In genomic region chr1:188010860-188011259, GRCm38 (mm10) we compare ENCODE assay signal across 19 mouse cellular contexts.
DNase-seq lines count a peak whose midpoint lies in the region; ATAC-seq and TF ChIP-seq lines count a peak whose summit lies in the region.
"Had no signal": no experiment of that assay in that cellular context is flagged by ENCODE, and none has a peak within 500 bp of the region (broad histone marks: within the 10 kb centered on the region; RNA-seq: fewer than 3 reads in every experiment).

No protein-coding gene starts in this region.

- 41% methylated on average over 1 of the region's 1 CpGs for WGBS in heart, embryonic 14.5 days
- WGBS in hindbrain, postnatal 0 days, result 83% methylated on average over 1 of the region's 1 CpGs

- peak overlapping the region; percentile 22; the same call in 1 of the 2 replicates for H3K9ac ChIP-seq in heart, embryonic 14.5 days (ENCODE audit: low read length)
- no peak overlapping the region for H3K9ac ChIP-seq in hindbrain, postnatal 0 days (replicated peaks; ENCODE audit: low read length)
- H3K9ac ChIP-seq: forebrain, embryonic 13.5 days; forebrain, postnatal 0 days; hindbrain, embryonic 13.5 days; intestine, embryonic 15.5 days had no signal

- intact Hi-C loops in heart, postnatal 10 days (cut with DNase I), result no loop called here

- DNase-seq in heart, adult 8-10 months (ENCODE audit: low spot score), result peak; percentile 17
- peak; percentile 25 to 41 for DNase-seq in heart, adult 9 months (ENCODE audit: low spot score in 2 of 2)
- peak; percentile 28 to 32 for DNase-seq in heart, postnatal 10 days
- no peak for DNase-seq in layer of hippocampus, postnatal 10 days (ENCODE audit: low spot score in 2 of 2)
- no peak for DNase-seq in retina, postnatal 1 day
- DNase-seq in hindbrain, postnatal 0 days (ENCODE audit: low spot score), result no peak
- DNase-seq: adrenal gland, adult 8-10 months; adrenal gland, postnatal 36 days; cerebellum, adult 2 months; cerebellum, postnatal 10 days; forebrain, postnatal 0 days; gastrocnemius, adult 2 months; gastrocnemius, postnatal 36 days; kidney, adult 18-20 months had no signal

- ATAC-seq in heart, embryonic 14.5 days (ENCODE audit: insufficient number of reproducible peaks, insufficient read depth, low FRiP score, low read depth), result no peak
- ATAC-seq in hindbrain, postnatal 0 days, result no peak
- ATAC-seq: forebrain, embryonic 13.5 days; forebrain, postnatal 0 days; intestine, embryonic 15.5 days had no signal

- no peaks in the 10 kb centered on the region for H3K36me3 ChIP-seq in heart, embryonic 14.5 days (ENCODE audit: control insufficient read depth, insufficient read depth, low read length)
- no peaks in the 10 kb centered on the region for H3K36me3 ChIP-seq in hindbrain, postnatal 0 days (ENCODE audit: insufficient read depth, low read length)
- H3K36me3 ChIP-seq: embryonic facial prominence, embryonic 10.5 days; hindbrain, embryonic 13.5 days; intestine, embryonic 15.5 days had no signal

- H3K4me1 ChIP-seq in heart, embryonic 14.5 days (ENCODE audit: control insufficient read depth in 2 of 2, insufficient read depth in 2 of 2, low read length in 2 of 2), result peaks cover 15 to 37% of the 10 kb centered on the region in 2 experiments
- H3K4me1 ChIP-seq in hindbrain, postnatal 0 days (ENCODE audit: insufficient read depth, low read length), result no peaks in the 10 kb centered on the region
- H3K4me1 ChIP-seq: embryonic facial prominence, embryonic 10.5 days; intestine, embryonic 15.5 days had no signal

- H3K27ac ChIP-seq in heart, embryonic 14.5 days (replicated peaks in 1 of 2; ENCODE audit: control insufficient read depth in 1 of 2, insufficient read depth in 1 of 2, low read depth in 2 of 2, low read length in 2 of 2), result peak overlapping the region; percentile 77 to 82
- H3K27ac ChIP-seq in hindbrain, postnatal 0 days, result no peak overlapping the region
- H3K27ac ChIP-seq: embryonic facial prominence, embryonic 10.5 days; forebrain, embryonic 13.5 days; gastrocnemius, adult 2 months; hindbrain, embryonic 13.5 days; intestine, embryonic 15.5 days had no signal

- H3K27me3 ChIP-seq in heart, embryonic 14.5 days (ENCODE audit: control insufficient read depth, insufficient read depth, low read length), result no peaks in the 10 kb centered on the region
- H3K27me3 ChIP-seq in hindbrain, postnatal 0 days (ENCODE audit: insufficient read depth, low read length), result no peaks in the 10 kb centered on the region
- H3K27me3 ChIP-seq: hindbrain, embryonic 13.5 days; intestine, embryonic 15.5 days had no signal

- no peaks in the 10 kb centered on the region for H3K9me3 ChIP-seq in heart, embryonic 14.5 days (ENCODE audit: control insufficient read depth, low read length)
- H3K9me3 ChIP-seq in hindbrain, postnatal 0 days (ENCODE audit: low read length), result no peaks in the 10 kb centered on the region
- H3K9me3 ChIP-seq: embryonic facial prominence, embryonic 10.5 days; forebrain, embryonic 13.5 days; hindbrain, embryonic 13.5 days; intestine, embryonic 15.5 days had no signal

- peak overlapping the region; percentile 38 for H3K4me2 ChIP-seq in heart, embryonic 14.5 days (ENCODE audit: low read length)
- no peak overlapping the region for H3K4me2 ChIP-seq in hindbrain, postnatal 0 days (ENCODE audit: low read depth, low read length)
- H3K4me2 ChIP-seq: forebrain, embryonic 13.5 days; hindbrain, embryonic 13.5 days; intestine, embryonic 15.5 days had no signal

- no peak overlapping the region for H3K4me3 ChIP-seq in heart, embryonic 14.5 days (ENCODE audit: control insufficient read depth in 1 of 2, insufficient read depth in 1 of 2, low read depth in 1 of 2, low read length in 2 of 2)
- no peak overlapping the region for H3K4me3 ChIP-seq in hindbrain, postnatal 0 days (ENCODE audit: low read length)
- H3K4me3 ChIP-seq: embryonic facial prominence, embryonic 10.5 days; forebrain, embryonic 13.5 days; gastrocnemius, adult 2 months; hindbrain, embryonic 13.5 days; intestine, embryonic 15.5 days had no signal

- no peak for TF ChIP-seq CTCF in hindbrain, postnatal 0 days (IDR thresholded peaks at IDR 0.05; ENCODE audit: low read depth)

Comparison
In these comparisons a context has a peak if more than half of its experiments do, and no peak if none do; other contexts are left out.
1. DNase-seq: peak in heart, adult 8-10 months (single experiment), heart, adult 9 months (2 of 2) and heart, postnatal 10 days (2 of 2); none in layer of hippocampus, postnatal 10 days (0 of 2), retina, postnatal 1 day (single experiment) and hindbrain, postnatal 0 days (single experiment).